Mouse (Mus musculus): Measurements from ENCODE around the gene Ier3.
"Not testable (repeated sequence)": the region's sequence is repeated elsewhere in the genome, so short reads cannot be mapped to it uniquely, and the experiment has no call there.

Gene Ier3

DNA sequence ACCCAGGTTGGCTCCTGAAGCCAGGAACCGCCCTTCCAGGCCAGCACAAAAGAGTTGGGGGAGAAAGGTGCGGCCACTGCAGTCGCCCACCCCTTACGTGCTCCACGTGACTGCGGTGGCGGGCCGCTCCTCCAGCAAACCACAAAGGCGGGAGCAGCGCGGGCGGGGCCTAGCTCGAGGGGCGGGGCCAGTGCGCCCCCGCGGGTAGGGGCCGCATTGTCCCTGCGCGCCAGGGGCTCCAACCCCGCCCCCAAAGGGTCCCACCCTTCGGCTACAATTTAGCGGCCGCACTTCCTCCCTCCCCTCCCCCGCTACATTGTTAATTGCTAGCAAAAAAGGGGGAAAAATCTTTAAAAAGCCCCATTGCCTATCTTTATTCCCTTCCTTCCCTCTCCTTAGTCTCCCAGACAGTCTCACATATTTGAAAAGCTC, 15.5 kb downstream of the Ier3 start:
- DNase-seq: peak; percentile 83

DNA sequence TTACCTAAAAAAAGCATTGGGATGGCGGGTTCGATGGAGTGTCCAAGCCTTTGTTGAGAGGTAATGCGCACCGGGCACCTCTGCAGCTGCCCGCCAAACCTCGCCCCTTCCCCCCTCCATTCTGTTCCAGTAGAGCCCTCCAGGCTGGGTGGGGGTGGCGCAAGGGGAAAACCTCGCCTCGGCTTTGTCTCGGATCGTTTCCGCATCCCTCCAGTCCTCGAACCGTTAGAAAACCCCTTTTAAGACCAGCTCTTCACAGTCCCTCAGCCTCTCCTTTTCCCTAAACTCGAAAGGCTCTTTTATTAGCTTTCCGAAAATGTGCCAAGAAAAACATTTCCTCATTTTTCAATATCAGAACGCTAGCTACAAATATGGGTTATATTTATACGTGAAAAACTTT, 16.0 kb downstream of the Ier3 start:
- peak; percentile 71 for DNase-seq

DNA sequence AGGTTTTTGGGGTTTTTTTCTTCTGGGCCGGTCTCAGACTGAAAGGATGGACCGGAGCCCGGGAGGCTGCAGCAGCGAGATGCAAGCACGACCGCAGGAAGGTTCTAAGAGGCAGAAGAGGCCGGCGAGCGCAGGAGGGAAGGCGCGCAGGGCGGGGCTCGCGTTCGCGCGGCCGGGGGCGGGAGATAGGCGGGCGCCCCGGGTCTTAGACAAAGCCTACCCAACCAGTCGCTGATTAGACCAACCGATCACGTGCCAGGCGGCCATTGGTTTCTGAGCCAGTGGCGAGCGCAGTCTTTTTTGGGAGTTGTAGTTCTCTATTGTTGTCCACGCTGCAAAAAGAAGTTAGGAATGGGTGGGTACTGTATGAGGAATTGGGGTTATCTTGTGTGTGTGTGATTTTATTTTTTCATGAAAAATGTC, 16.6 kb downstream of the Ier3 start, which contains the start of gene Tubb5:
Gene Tubb5 (minus strand): TSS at position 185 of the 423 bp plus-strand sequence.
- peak; percentile 97 for DNase-seq

DNA sequence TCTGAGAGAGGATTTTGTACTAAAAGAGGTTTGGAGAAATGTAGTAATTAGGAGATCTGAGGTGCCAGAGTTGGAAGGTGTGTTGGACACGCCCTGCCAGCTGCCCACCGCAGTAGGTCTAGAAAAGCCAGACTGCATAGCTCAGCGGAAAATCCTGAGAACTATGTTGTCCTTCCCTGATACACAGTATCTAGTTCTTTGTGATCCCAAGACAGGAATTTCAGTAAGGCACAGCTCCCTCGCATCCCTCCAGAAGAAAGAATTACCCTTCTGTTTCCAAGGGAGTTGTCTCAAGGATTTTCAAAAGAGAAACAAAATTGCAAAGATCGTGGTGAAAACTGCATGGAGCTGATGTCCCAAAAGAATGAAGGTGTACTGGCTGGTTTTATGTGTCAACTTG, 17.1 kb downstream of the Ier3 start:
- no peak for DNase-seq

DNA sequence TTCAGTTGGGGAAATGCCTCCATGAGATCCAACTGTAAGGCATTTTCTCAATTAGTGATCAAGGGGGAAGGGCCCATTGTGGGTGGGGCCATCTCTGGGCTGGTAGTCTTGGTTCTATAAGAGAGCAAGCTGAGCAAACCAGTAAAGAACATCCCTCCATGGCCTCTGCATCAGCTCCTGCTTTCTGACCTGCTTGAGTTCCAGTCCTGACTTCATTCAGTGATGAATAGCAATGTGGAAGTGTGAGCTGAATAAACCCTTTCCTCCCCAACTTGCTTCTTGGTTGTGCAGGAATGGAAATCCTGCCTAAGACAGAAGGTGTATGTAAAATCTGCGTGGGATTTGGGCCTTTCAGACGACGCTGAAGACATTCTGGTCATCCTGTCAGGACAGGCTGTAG, 17.5 kb downstream of the Ier3 start:
- not testable (repeated sequence) for DNase-seq

DNA sequence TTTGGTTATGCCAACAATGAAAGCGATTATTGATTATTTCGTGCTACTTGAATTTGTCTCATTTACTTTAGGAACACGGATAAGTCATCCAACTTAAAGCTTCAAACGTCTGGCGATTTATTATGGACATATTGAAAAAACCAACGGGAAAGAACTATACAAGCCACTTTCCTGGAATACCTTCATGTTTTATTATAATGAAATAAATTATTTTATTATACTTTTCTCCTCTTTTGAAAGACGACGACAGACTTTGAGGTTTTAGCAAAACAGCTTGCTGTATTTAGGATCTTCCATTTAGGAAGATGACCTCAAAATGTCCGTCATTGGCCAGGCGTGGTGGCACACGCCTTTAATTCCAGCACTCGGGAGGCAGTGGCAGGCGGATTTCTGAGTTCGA, 19.1 kb downstream of the Ier3 start:
- peak; percentile 70 for DNase-seq

DNA sequence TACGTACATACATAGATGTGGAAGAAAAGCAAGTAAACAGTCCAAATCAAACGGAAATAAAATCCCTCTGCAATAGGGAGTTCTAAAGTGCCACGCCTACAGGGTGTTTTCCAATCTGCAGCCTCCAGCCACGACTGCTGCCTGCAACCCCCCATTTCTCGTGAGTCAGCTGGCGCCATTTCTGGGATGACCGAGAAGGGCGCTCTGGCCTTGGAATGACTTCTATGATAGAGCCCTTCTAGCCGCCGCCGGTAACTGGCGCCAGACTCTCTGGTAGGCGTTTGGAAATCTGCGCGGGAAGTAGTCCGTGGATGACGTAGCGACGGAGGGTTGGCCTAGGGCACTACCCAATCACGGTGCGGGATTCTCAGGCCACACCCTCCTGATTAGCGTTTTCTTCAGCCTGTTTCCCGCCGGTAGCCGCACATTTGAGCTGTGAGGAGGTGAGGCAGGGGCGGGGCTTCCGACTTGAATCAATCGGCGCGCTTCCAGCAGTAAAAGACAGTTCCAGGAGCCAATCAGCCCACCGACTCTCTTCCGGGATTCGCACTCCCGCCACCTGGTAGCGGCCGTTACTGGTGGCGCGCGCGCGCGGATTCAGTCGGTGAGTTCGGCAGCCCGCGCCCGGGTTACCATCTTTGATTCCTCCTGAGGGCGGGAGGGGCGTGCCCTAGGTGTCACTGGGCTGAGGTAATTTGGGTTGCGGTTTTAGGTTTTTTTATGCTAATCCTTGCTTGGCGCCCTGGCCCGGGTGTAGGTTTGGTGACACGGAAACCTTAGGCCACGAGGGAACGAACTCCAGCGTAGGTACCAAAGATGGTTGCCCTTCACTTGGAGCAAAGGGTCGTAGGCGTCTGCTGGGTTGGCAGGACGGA, 19.8 kb downstream of the Ier3 start, which contains the start of gene Mdc1:
Gene Mdc1 (plus strand): TSS at position 440 of the 875 bp plus-strand sequence.
- DNase-seq: peak; percentile 100

DNA sequence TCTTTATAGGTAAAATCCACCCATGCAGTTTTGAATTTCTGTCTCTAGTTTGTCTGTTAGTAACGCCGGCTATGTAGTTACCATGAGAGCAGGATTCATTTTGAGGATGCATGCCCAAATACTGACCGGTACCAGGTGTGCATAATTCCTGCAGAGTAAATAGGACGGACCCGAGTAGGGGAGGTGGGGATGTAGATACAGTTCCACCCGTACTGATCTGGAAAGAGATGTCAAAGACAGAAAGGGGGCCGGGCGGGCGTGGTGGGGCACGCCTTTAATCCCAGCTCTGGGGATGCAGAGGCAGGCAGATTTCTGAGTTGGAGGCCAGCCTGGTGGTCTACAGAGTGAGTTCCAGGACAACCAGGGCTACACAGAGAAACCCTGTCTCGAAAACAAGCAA, 20.5 kb downstream of the Ier3 start:
- no peak for DNase-seq

DNA sequence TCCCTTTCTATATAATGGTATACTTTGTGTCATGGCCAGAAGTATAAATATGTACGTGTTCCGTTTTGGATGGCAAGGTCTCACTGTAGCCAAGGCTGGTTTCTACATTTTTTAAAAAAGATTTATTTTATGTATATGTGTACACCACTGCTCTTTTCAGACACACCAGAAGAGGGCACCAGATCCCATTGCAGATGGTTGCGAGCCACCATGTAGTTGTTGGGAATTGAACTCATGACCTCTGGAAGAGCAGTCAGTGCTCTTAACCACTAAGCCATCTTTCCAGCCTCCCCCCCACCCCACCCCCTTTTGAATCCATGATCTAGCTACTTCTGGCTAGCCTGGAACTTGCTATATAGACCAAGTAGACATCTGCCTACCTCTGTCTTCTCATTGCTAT, 22.0 kb downstream of the Ier3 start:
- no peak for DNase-seq

DNA sequence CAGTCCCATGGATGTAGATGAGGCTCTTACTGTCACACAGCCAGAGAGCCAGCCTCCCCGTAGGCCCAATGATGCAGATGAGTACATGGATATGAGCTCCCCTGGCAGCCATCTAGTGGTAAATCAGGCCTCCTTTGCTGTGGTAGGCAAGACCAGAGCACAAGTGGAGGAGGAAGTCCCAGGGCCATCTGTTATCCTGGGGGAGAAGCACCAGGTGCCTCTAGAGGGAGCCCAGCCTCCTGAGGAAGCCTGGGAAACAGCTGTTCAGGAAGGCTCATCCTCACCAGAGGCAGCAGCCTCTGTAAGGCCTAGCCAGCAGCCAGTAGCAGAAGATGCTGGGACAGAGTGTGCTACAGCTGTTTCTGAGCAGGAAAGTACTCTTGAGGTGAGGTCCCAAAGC, 26.6 kb downstream of the Ier3 start:
- no peak for DNase-seq

DNA sequence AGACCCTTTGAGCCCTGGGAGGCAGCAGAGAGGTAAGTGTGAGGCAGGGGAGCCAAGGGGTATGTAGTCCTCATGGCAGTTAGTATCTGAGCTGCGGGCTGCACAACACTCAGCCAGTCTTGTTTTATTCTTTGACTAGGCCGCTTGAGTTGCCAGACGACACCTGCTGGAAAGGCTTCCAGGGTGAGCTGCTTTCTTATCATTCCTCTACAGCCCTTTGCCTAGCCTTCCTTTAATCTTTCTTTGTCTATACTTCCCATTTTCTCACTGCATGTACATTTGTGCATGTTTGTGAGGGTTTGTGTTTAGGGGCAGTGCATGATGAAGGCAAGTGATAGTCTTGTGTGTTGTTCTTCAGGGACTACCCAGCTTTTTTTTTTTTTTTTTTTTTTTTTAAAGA, 29.5 kb downstream of the Ier3 start:
- no peak for DNase-seq

DNA sequence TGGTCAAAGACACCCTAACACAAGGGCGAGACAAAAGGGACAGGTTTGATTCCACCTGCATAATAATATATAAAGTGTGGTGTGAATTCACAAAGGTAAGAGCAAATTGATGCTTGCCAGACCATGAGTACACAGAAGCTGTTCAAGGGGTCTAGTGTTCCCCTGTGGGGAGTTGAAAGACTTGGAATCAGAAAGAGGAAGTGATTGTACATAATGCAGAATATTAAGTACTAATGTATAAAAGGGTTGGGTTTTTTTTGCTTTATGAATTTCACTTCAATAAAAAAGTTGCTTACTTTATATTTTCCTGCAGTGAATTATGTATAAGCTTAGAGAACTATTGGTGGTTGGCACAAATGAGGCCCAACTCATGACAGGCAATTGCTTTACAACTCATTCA, 37.9 kb downstream of the Ier3 start:
- peak; percentile 21 for DNase-seq

DNA sequence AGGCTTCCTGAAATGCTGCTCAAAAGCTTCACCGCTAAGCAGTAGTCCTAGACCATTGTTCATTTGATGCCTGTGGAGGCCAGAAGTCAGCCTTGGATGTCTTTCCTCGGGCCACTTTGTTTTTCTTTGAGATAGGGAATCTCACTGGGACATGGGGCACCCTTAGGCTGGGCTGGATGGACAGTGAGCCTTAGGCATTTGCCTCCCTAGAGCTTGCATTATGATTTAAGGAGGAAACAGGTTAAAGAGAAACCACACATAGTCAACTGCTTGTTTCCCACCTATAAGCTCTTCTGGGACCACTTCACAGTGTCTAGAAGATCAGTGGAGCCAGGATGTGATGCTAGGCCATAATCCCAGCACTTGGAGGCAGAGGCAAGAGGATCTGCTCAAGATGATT, 38.4 kb downstream of the Ier3 start:
- DNase-seq: peak; percentile 33

DNA sequence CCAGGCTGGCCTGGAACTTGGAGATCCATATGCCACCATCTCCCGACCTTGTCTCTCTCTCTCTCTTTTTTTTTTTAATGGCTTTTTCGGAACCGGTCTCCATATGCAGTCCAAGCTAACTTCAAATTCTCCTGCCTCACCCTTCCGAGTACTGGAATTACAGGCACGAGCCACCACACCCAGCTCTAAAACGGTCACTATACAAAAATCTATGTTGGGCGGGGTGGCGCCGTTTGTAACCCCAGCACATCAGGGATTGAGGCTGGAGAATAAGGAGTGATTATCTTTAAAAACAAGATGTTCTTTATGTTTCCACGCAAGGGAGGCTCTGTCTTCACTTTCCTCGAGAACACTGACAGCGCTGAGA, 39.3 kb downstream of the Ier3 start:
- DNase-seq: no peak

DNA sequence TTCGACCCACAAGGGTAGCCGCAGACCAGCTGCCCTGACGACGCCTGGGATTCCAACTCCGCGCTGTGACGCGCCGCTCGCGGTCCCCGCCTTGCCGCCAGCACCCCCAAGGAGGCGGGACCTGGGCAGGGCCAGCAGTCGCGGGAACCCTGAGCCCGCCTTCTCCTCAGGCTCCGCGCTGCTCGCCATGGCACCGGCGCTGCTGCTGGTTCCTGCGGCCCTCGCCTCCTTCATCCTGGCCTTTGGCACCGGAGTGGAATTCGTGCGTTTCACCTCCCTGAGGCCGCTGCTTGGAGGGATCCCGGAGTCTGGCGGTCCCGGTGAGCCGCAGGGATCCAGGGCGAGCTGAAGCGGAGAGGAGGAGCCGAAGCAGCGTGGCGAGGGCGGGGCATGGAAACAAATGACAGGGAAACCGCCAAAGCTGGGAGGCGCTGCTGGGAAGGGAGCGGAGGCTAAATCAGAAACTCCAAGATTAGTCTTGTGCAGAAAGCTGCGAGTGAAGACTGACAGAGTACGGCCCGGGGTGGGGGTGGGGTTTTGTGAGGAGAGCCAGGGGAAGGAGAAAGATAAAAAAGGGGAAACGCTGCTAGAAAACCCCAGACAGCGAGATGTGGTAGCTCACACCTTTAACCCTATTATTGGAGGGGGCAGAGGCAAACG, 39.8 kb downstream of the Ier3 start, which contains the start of gene Nrm:
Gene Nrm (plus strand): TSS at position 121 of the 660 bp plus-strand sequence.
- peak; percentile 87 for DNase-seq

DNA sequence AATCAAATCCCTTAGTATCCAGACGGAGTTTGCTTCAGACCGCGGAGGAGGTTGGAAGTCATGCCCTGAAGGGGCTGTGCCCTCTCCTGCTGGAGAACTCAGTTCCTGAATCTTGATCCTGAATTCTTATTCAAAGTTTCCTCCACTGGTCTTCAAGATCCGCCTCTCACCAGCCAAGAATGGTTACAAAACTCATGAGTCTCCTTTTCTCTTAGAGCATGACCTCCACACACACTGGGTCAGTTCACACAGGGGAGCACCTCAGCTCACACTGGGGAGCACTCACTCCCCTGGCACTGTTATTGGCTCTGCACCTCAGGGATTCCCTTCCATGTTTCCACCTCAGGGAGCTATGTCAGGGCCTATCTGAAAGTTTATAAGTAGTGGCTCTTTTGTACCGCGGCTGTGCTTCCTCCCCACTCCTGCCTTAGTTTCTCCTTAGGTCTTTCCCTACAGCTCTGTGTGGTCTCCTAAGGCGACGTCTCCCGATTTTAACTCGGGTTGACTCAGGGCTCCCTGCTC, 43.4 kb downstream of the Ier3 start:
- DNase-seq: no peak

DNA sequence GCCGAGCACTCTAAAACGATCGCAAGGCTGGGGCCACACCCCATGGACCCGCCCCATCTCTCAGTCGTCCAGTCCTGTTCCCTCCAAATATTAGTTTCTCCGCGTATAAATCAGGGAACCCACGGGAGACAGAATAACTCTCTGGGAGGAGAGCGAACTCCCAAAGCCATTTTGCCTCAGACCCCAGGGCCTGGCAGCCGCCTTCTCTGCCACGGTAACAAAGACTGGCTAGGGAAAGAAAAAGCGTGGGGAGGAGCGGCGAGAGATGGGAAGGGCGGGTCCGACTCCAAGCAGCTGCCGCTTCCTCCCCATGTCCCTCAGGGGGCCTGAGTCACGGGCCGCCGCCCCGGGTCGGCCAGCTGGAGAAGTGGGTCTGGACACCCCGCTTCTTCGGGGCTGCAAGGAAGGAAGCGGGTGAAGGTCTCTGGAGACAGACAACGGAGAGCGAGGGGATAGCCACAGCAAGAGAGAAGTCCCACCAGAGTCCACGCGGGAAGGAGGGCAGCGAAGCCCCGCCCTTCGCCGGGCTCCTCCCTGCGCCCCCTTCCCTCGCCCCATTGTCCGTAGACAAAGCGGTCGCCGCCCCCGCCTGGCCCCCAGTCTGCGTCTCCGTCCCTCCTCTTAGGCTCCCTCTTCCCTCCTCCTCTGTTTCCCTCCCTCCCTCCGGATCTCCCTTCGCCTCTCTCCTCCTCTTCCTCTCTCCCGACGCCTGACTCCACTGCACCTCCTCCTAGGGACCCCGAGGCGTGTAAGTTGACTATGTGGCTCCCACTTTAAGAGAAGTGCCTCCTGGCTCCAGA, 44.2 kb downstream of the Ier3 start, which contains the start of gene Ppp1r18:
Gene Ppp1r18 (plus strand): TSS at position 113 of the 800 bp plus-strand sequence.
- DNase-seq: no peak

DNA sequence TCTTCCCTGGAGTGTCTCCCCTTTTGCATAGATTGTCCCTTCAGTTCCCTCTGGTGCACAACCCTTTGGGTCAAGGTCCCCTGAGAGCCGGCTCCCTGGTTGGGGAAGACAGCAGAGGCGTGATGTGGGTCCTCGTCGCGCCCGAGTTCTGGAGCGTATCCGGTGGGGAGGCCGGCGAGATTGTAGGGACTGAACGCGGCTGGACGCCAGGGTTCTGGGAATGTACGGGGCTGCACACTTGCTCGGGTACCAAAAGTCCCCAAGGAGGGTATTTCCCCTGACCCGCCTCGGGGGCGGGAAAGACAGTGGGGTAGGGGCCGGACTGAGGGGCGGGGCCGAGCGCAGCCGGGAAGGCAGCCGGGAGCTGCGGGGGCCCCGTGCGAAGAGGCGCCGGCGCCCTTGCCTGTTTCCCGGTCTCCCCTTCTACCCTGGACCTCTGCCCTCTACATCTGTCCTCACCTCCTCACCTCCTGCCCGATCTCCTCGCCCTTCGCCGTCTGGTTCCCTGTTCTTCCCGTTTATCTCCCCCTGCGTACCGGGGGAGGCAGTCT, 44.9 kb downstream of the Ier3 start:
- no peak for DNase-seq

DNA sequence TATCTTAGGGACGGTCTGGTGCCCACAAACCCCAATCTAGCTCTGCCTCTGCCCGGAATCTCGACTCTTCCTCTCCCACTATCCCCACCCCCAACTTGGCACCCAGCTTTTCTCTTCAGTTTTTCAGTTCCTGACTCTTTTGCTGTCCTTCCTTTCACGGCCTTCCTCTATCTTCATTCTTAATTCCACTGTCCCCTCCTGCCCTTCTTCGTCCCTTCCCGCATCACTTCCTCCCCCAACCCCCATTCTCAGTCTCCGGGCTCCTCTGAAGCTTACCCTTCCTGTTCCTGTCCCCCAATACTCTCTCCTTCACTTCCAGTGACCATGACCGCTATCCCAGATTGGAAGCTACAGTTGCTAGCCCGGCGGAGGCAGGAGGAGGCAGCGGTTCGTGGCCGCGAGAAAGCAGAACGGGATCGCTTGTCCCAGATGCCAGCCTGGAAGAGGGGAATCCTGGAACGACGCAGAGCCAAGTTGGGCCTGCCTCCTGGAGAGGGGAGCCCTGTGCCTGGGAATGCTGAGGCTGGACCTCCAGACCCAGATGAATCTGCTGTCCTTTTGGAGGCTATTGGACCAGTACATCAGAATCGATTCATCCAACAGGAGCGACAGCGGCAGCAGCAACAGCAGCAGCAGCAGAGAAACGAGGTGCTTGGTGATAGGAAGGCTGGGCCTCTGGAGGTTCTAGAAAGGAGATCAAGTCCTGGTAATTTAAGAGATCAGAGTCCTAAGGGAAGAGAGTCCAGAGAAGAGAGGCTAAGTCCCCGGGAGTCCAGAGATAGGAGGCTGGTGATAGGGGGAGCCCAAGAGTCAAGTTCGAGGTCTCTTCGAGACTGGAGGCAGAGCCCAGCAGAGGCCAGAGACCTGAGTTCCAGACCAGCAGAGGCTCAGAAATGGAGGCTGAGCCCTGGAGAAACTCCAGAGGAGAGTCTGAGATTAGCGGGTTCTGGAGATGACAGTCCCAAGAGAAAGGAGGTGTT, 45.7 kb downstream of the Ier3 start:
- no peak for DNase-seq

DNA sequence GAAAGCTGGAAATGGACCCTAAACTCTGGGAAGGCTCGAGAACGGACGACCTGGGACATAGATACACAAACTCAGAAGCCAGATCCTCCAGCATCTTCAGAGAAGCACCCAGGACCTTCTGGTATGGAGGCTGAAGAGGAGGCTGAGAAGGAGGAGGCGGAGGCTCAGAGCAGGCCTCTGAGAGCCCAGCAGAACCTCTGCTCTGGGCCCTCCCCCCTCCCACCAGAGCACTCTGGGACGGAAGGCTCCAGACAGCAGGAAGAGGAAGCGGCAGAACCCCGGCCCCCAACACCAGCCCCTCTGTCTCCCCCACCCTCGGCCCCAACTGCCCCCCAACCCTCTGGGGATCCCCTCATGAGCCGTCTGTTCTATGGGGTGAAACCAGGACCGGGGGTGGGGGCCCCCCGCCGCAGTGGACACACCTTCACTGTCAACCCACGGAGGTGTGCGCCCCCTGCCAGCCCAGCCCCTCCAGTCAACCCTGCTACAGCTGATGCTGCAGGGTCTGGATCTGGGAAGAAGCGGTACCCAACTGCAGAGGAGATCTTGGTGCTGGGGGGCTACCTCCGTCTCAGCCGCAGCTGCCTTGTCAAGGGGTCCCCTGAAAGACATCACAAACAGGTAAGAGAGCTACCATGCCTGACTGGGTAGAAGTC, 46.8 kb downstream of the Ier3 start:
- DNase-seq: no peak

DNA sequence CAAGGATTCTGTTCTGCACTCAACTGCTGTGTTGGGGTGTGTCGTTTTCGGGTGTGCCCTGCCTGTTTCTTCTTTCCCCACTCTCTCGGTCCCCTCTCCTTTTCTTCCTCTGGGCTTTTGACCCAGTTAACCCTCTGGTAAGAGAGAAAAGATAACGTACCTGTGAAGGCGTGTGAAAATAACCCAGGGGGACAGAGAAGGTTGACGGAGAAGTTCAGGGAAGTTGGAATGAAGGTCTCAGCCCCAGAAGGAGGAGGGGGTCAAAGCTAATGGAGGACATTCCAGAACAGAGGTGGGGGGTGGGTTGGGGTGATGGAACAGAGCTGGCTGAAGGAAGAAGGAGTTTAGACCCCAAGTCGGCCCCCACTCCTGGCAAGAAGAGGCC, 47.5 kb downstream of the Ier3 start:
- DNase-seq: no peak
